Mouse (Mus musculus): Measurements from ENCODE around the gene Gm48551. TPM values are rescaled to one million over a fixed set of nuclear protein-coding genes. Genes with fewer than 3 reads are reported as not detected.
A peak's percentile ranks its signal among the peaks of the same experiment; 100 is the strongest.

The Gm48551 gene
- polyA plus RNA-seq, 1 experiment, result 3.7 TPM

- DNase-seq, result no peak
- TF ChIP-seq CTCF (IDR thresholded peaks at IDR 0.05; ENCODE audit: insufficient read depth, low read length) (no peak), POLR2A (IDR thresholded peaks at IDR 0.05; ENCODE audit: borderline replicate concordance, extremely low read depth, low read depth, low read length) (no peak)
- 84% methylated on average over 13 of the region's 13 CpGs for WGBS
- Histone ChIP-seq H3K4me3 (replicated peaks; ENCODE audit: extremely low read depth, low read depth, low read length) (no peak overlapping the region), H3K4me1 (ENCODE audit: control insufficient read depth, insufficient read depth, low read length) (peaks cover 14% of the 10 kb centered on the region)
Measured at GRCm38 (mm10) chr10:81390678-81390965, 6.4 kb downstream of the Gm48551 start.

- WGBS, result 81% methylated on average over 6 of the region's 6 CpGs
Measured at GRCm38 (mm10) chr10:81392270-81392669, 8.0 kb downstream of the Gm48551 start.

GRCm38 (mm10) chr10:81392781-81393185 lies 8.5 kb downstream of the Gm48551 start, which contains the start of gene Smim24:
Gene Smim24, plus strand, starts transcription at chr10:81393051.
- peaks cover 14% of the 10 kb centered on the region for H3K4me1 ChIP-seq (ENCODE audit: control insufficient read depth, insufficient read depth, low read length)
- WGBS, result 52% methylated on average over 14 of the region's 14 CpGs
- TF ChIP-seq POLR2A (IDR thresholded peaks at IDR 0.05; ENCODE audit: borderline replicate concordance, extremely low read depth, low read depth, low read length), result no peak
- TF ChIP-seq CTCF (IDR thresholded peaks at IDR 0.05; ENCODE audit: insufficient read depth, low read length), result no peak
- DNase-seq, result no peak
- H3K4me3 ChIP-seq (replicated peaks; ENCODE audit: extremely low read depth, low read depth, low read length), result peak within 1 kb of the TSS; percentile 19

More at GRCm38 (mm10) chr10:81392270-81392669, 8.0 kb downstream of the Gm48551 start:
- Histone ChIP-seq H3K4me3 (replicated peaks; ENCODE audit: extremely low read depth, low read depth, low read length) (no peak overlapping the region), H3K4me1 (ENCODE audit: control insufficient read depth, insufficient read depth, low read length) (peaks cover 14% of the 10 kb centered on the region)
- TF ChIP-seq POLR2A (IDR thresholded peaks at IDR 0.05; ENCODE audit: borderline replicate concordance, extremely low read depth, low read depth, low read length) (no peak), CTCF (IDR thresholded peaks at IDR 0.05; ENCODE audit: insufficient read depth, low read length) (no peak)
- DNase-seq, result no peak

- WGBS, result 6% methylated on average over 19 of the region's 19 CpGs
- DNase-seq, result peak; percentile 33
Measured at GRCm38 (mm10) chr10:81393456-81394063, 9.3 kb downstream of the Gm48551 start.

GRCm38 (mm10) chr10:81395127-81395526 lies 10.9 kb downstream of the Gm48551 start:
- no peak for TF ChIP-seq POLR2A (IDR thresholded peaks at IDR 0.05; ENCODE audit: borderline replicate concordance, extremely low read depth, low read depth, low read length)
- peak; percentile 97 for TF ChIP-seq CTCF (IDR thresholded peaks at IDR 0.05; ENCODE audit: insufficient read depth, low read length)
- peak; percentile 71 for DNase-seq
- Histone ChIP-seq H3K4me1 (ENCODE audit: control insufficient read depth, insufficient read depth, low read length) (peaks cover 7% of the 10 kb centered on the region), H3K4me3 (replicated peaks; ENCODE audit: extremely low read depth, low read depth, low read length) (no peak overlapping the region)
- 15% methylated on average over 5 of the region's 5 CpGs for WGBS

More at GRCm38 (mm10) chr10:81393456-81394063, 9.3 kb downstream of the Gm48551 start:
- peaks cover 14% of the 10 kb centered on the region for H3K4me1 ChIP-seq (ENCODE audit: control insufficient read depth, insufficient read depth, low read length)
- H3K4me3 ChIP-seq (replicated peaks; ENCODE audit: extremely low read depth, low read depth, low read length), result peak overlapping the region; percentile 19
- no peak for TF ChIP-seq POLR2A (IDR thresholded peaks at IDR 0.05; ENCODE audit: borderline replicate concordance, extremely low read depth, low read depth, low read length)
- TF ChIP-seq CTCF (IDR thresholded peaks at IDR 0.05; ENCODE audit: insufficient read depth, low read length), result no peak

GRCm38 (mm10) chr10:81395865-81396264 lies 11.6 kb downstream of the Gm48551 start:
- Histone ChIP-seq H3K4me1 (ENCODE audit: control insufficient read depth, insufficient read depth, low read length) (peaks cover 8% of the 10 kb centered on the region), H3K4me3 (replicated peaks; ENCODE audit: extremely low read depth, low read depth, low read length) (no peak overlapping the region)
- WGBS, result 88% methylated on average over 4 of the region's 4 CpGs
- DNase-seq, result no peak
- no peak for TF ChIP-seq CTCF (IDR thresholded peaks at IDR 0.05; ENCODE audit: insufficient read depth, low read length)
- TF ChIP-seq POLR2A (IDR thresholded peaks at IDR 0.05; ENCODE audit: borderline replicate concordance, extremely low read depth, low read depth, low read length), result no peak

GRCm38 (mm10) chr10:81396749-81397148 lies 12.5 kb downstream of the Gm48551 start:
- Histone ChIP-seq H3K4me3 (replicated peaks; ENCODE audit: extremely low read depth, low read depth, low read length) (no peak overlapping the region), H3K4me1 (ENCODE audit: control insufficient read depth, insufficient read depth, low read length) (peaks cover 16% of the 10 kb centered on the region)
- 84% methylated on average over 5 of the region's 5 CpGs for WGBS
- no peak for DNase-seq
- TF ChIP-seq POLR2A (IDR thresholded peaks at IDR 0.05; ENCODE audit: borderline replicate concordance, extremely low read depth, low read depth, low read length), result no peak
- no peak for TF ChIP-seq CTCF (IDR thresholded peaks at IDR 0.05; ENCODE audit: insufficient read depth, low read length)

- DNase-seq, result no peak
- 92% methylated on average over 5 of the region's 5 CpGs for WGBS
- Histone ChIP-seq H3K4me1 (ENCODE audit: control insufficient read depth, insufficient read depth, low read length) (peaks cover 19% of the 10 kb centered on the region), H3K4me3 (replicated peaks; ENCODE audit: extremely low read depth, low read depth, low read length) (no peak overlapping the region)
- TF ChIP-seq POLR2A (IDR thresholded peaks at IDR 0.05; ENCODE audit: borderline replicate concordance, extremely low read depth, low read depth, low read length), result no peak
- no peak for TF ChIP-seq CTCF (IDR thresholded peaks at IDR 0.05; ENCODE audit: insufficient read depth, low read length)
Measured at GRCm38 (mm10) chr10:81399296-81399695, 15.0 kb downstream of the Gm48551 start.

- TF ChIP-seq CTCF (IDR thresholded peaks at IDR 0.05; ENCODE audit: insufficient read depth, low read length), result no peak
- TF ChIP-seq POLR2A (IDR thresholded peaks at IDR 0.05; ENCODE audit: borderline replicate concordance, extremely low read depth, low read depth, low read length), result no peak
- Histone ChIP-seq H3K4me1 (ENCODE audit: control insufficient read depth, insufficient read depth, low read length) (peaks cover 24% of the 10 kb centered on the region), H3K4me3 (replicated peaks; ENCODE audit: extremely low read depth, low read depth, low read length) (no peak overlapping the region)
- no peak for DNase-seq
- WGBS, result 85% methylated on average over 18 of the region's 18 CpGs
Measured at GRCm38 (mm10) chr10:81399798-81400308, 15.6 kb downstream of the Gm48551 start.

All from lung, adult 2 months (tissue).